Mouse (Mus musculus): ENCODE measurements around the gene Lrr1.

Gene Lrr1

GRCm38 (mm10) chr12:69197378-69198163 is 29.0 kb downstream of the Lrr1 start:
- peak; percentile 60 for DNase-seq (ENCODE audit: low read depth, low spot score)

GRCm38 (mm10) chr12:69198164-69198535 is 29.5 kb downstream of the Lrr1 start, which contains the start of gene Dnaaf2:
TSS of gene Dnaaf2 (minus strand) at chr12:69198429.
- DNase-seq (ENCODE audit: low read depth, low spot score), result peak; percentile 62

- no peak for DNase-seq (ENCODE audit: low read depth, low spot score)
Observed at GRCm38 (mm10) chr12:69198985-69199384, 30.4 kb downstream of the Lrr1 start.

- no peak for DNase-seq (ENCODE audit: low read depth, low spot score)
Observed at GRCm38 (mm10) chr12:69204052-69204833, 35.6 kb downstream of the Lrr1 start, which contains the start of gene Gm49384. TSS of gene Gm49384 (minus strand) at chr12:69204267.

GRCm38 (mm10) chr12:69207396-69207795 is 38.8 kb downstream of the Lrr1 start:
- DNase-seq (ENCODE audit: low read depth, low spot score), result no peak

- DNase-seq (ENCODE audit: low read depth, low spot score), result no peak
Observed at GRCm38 (mm10) chr12:69207926-69208325, 39.3 kb downstream of the Lrr1 start.

- no peak for DNase-seq (ENCODE audit: low read depth, low spot score)
Observed at GRCm38 (mm10) chr12:69208520-69208919, 39.9 kb downstream of the Lrr1 start.

- no peak for DNase-seq (ENCODE audit: low read depth, low spot score)
Observed at GRCm38 (mm10) chr12:69210056-69210979, 41.7 kb downstream of the Lrr1 start.

GRCm38 (mm10) chr12:69211057-69211456 is 42.4 kb downstream of the Lrr1 start:
- no peak for DNase-seq (ENCODE audit: low read depth, low spot score)

GRCm38 (mm10) chr12:69213186-69213777 is 44.7 kb downstream of the Lrr1 start:
- no peak for DNase-seq (ENCODE audit: low read depth, low spot score)

- DNase-seq (ENCODE audit: low read depth, low spot score), result no peak
Observed at GRCm38 (mm10) chr12:69214393-69214792, 45.8 kb downstream of the Lrr1 start.

- DNase-seq (ENCODE audit: low read depth, low spot score), result no peak
Observed at GRCm38 (mm10) chr12:69215000-69215785, 46.6 kb downstream of the Lrr1 start.

- no peak for DNase-seq (ENCODE audit: low read depth, low spot score)
Observed at GRCm38 (mm10) chr12:69216587-69216986, 48.0 kb downstream of the Lrr1 start.

GRCm38 (mm10) chr12:69220613-69221277 is 52.1 kb downstream of the Lrr1 start:
- DNase-seq (ENCODE audit: low read depth, low spot score), result no peak

GRCm38 (mm10) chr12:69227776-69228466 is 59.3 kb downstream of the Lrr1 start, which contains the start of gene Pole2:
TSS of gene Pole2 (minus strand) at chr12:69228195.
- peak; percentile 76 for DNase-seq (ENCODE audit: low read depth, low spot score)
